Comparison of ENCODE assay signal across 9 mouse cellular contexts in genomic region chr5:107079146-107079638, GRCm38 (mm10).
DNase-seq lines count a peak whose midpoint lies in the region; ATAC-seq lines count a peak whose summit lies in the region.
"Had no signal": no experiment of that assay in that cellular context is flagged by ENCODE, and none has a peak within 500 bp of the region (broad histone marks: within the 10 kb centered on the region; RNA-seq: fewer than 3 reads in every experiment).

No protein-coding gene starts in this region.

- H3K36me3 ChIP-seq in heart, embryonic 11.5 days (ENCODE audit: control insufficient read depth, insufficient read depth, low read length), result no peaks in the 10 kb centered on the region
- no peaks in the 10 kb centered on the region for H3K36me3 ChIP-seq in heart, embryonic 16.5 days (ENCODE audit: control insufficient read depth, insufficient read depth)
- H3K36me3 ChIP-seq: midbrain, embryonic 12.5 days had no signal

- H3K27me3 ChIP-seq in heart, embryonic 11.5 days (ENCODE audit: control insufficient read depth, insufficient read depth, low read length), result no peaks in the 10 kb centered on the region
- no peaks in the 10 kb centered on the region for H3K27me3 ChIP-seq in heart, embryonic 16.5 days (ENCODE audit: control insufficient read depth, insufficient read depth, low read length)
- H3K27me3 ChIP-seq: midbrain, embryonic 12.5 days had no signal

- no peak overlapping the region for H3K4me2 ChIP-seq in heart, embryonic 11.5 days
- no peak overlapping the region for H3K4me2 ChIP-seq in heart, embryonic 16.5 days (ENCODE audit: low read depth, low read length)
- H3K4me2 ChIP-seq: midbrain, embryonic 12.5 days had no signal

- H3K4me1 ChIP-seq in heart, embryonic 11.5 days (ENCODE audit: control insufficient read depth, insufficient read depth, low read length), result peaks cover 19% of the 10 kb centered on the region
- peaks cover 24% of the 10 kb centered on the region for H3K4me1 ChIP-seq in heart, embryonic 16.5 days (ENCODE audit: control insufficient read depth, insufficient read depth, low read length)

- H3K9me3 ChIP-seq in heart, embryonic 11.5 days (replicated peaks; ENCODE audit: control insufficient read depth, low read length), result no peaks in the 10 kb centered on the region
- H3K9me3 ChIP-seq in heart, embryonic 16.5 days (replicated peaks; ENCODE audit: control insufficient read depth, low read length), result no peaks in the 10 kb centered on the region
- H3K9me3 ChIP-seq: midbrain, embryonic 12.5 days had no signal

- ATAC-seq in heart, embryonic 11.5 days (replicated peaks; ENCODE audit: insufficient number of reproducible peaks, low FRiP score, low TSS enrichment), result peak; percentile 17; the same call in 1 of the 2 replicates
- peak; percentile 36 for ATAC-seq in activated CD4-positive, CD25-positive, alpha-beta regulatory T cell, adult 4 months
- ATAC-seq in heart, embryonic 16.5 days (replicated peaks; ENCODE audit: extremely low read depth, insufficient read depth, low FRiP score), result no peak
- ATAC-seq in megakaryocyte progenitor cell, adult 5-6 weeks (replicated peaks; ENCODE audit: poor library complexity), result 0 out of 2 replicates have a peak, but pooled peaks have one; percentile 17

- peak overlapping the region; percentile 57 for H3K27ac ChIP-seq in heart, embryonic 11.5 days (ENCODE audit: low read depth, low read length)
- H3K27ac ChIP-seq in heart, embryonic 16.5 days (ENCODE audit: low read length), result peak overlapping the region; percentile 33; the same call in 1 of the 2 replicates
- H3K27ac ChIP-seq: midbrain, embryonic 12.5 days had no signal

- no peak overlapping the region for H3K4me3 ChIP-seq in heart, embryonic 11.5 days (ENCODE audit: low read depth, low read length)
- no peak overlapping the region for H3K4me3 ChIP-seq in heart, embryonic 16.5 days (ENCODE audit: low read length)
- H3K4me3 ChIP-seq: midbrain, embryonic 12.5 days had no signal

- intact Hi-C loops in heart, postnatal 36 days (cut with DNase I), result no loop called here

- H3K9ac ChIP-seq in heart, embryonic 11.5 days (ENCODE audit: low read depth, low read length), result no peak overlapping the region
- no peak overlapping the region for H3K9ac ChIP-seq in heart, embryonic 16.5 days (ENCODE audit: low read length)
- H3K9ac ChIP-seq: midbrain, embryonic 12.5 days had no signal

- no peak for DNase-seq in heart, postnatal 36 days
- DNase-seq in kidney, postnatal 4 days, result peak; percentile 43 to 64
- DNase-seq in thymus, postnatal 10 days (ENCODE audit: low spot score in 2 of 2), result no peak
- DNase-seq in B cell, adult 2 months, result no peak

- WGBS in heart, embryonic 11.5 days (ENCODE audit: insufficient replicate concordance), result 49% methylated on average over 11 of the region's 11 CpGs
- WGBS in heart, embryonic 16.5 days, result 36% methylated on average over 11 of the region's 11 CpGs

Comparison
In these comparisons a context has a peak if more than half of its experiments do, and no peak if none do; other contexts are left out.
1. DNase-seq: peak in kidney, postnatal 4 days (2 of 2); none in heart, postnatal 36 days (0 of 2), thymus, postnatal 10 days (0 of 2) and B cell, adult 2 months (0 of 2).